Comparison of ENCODE assay signal across 9 mouse cellular contexts in genomic region chr12:108686926-108687325, GRCm38 (mm10). TPM values are rescaled to one million over a fixed set of nuclear protein-coding genes. Genes with fewer than 3 reads are reported as not detected.
DNase-seq lines count a peak whose midpoint lies in the region; ATAC-seq and TF ChIP-seq lines count a peak whose summit lies in the region.
"Had no signal": no experiment of that assay in that cellular context is flagged by ENCODE, and none has a peak within 500 bp of the region (broad histone marks: within the 10 kb centered on the region; RNA-seq: fewer than 3 reads in every experiment).

No protein-coding gene starts in this region.

- no peaks in the 10 kb centered on the region for H3K27me3 ChIP-seq in cerebellum, adult 2 months (ENCODE audit: control insufficient read depth, insufficient read depth, low read length)
- no peaks in the 10 kb centered on the region for H3K27me3 ChIP-seq in liver, postnatal 0 days (ENCODE audit: insufficient read depth, low read length)
- H3K27me3 ChIP-seq in liver, embryonic 11.5 days (replicated peaks; ENCODE audit: control insufficient read depth, insufficient read depth, low read length), result no peaks in the 10 kb centered on the region
- H3K27me3 ChIP-seq in kidney, embryonic 15.5 days, result no peaks in the 10 kb centered on the region
- H3K27me3 ChIP-seq: embryonic facial prominence, embryonic 12.5 days had no signal

- H3K4me1 ChIP-seq in cerebellum, adult 2 months (ENCODE audit: control insufficient read depth, insufficient read depth, low read length), result peaks cover 8% of the 10 kb centered on the region; the same call in 1 of the 2 replicates
- H3K4me1 ChIP-seq in liver, postnatal 0 days (ENCODE audit: insufficient read depth), result no peaks in the 10 kb centered on the region
- no peaks in the 10 kb centered on the region for H3K4me1 ChIP-seq in liver, embryonic 11.5 days (replicated peaks; ENCODE audit: control insufficient read depth, insufficient read depth, low read length)
- H3K4me1 ChIP-seq in kidney, embryonic 15.5 days, result peaks cover 13% of the 10 kb centered on the region
- H3K4me1 ChIP-seq: embryonic facial prominence, embryonic 12.5 days had no signal

- H3K4me2 ChIP-seq in liver, postnatal 0 days (ENCODE audit: low read depth, low read length), result no peak overlapping the region
- H3K4me2 ChIP-seq in liver, embryonic 11.5 days, result no peak overlapping the region
- H3K4me2 ChIP-seq in kidney, embryonic 15.5 days, result no peak overlapping the region
- H3K4me2 ChIP-seq: embryonic facial prominence, embryonic 12.5 days had no signal

- ATAC-seq in liver, postnatal 0 days, result no peak
- no peak for ATAC-seq in liver, embryonic 11.5 days (replicated peaks; ENCODE audit: low FRiP score)
- 0 out of 2 replicates have a peak, but pooled peaks have one; percentile 22 for ATAC-seq in kidney, embryonic 15.5 days (replicated peaks; ENCODE audit: low FRiP score)
- peak; percentile 40; the same call in 1 of the 2 replicates for ATAC-seq in megakaryocyte progenitor cell, adult 5-6 weeks (replicated peaks; ENCODE audit: poor library complexity)
- ATAC-seq in frontal cortex, adult (ENCODE audit: low TSS enrichment), result no peak

- no peak overlapping the region for H3K4me3 ChIP-seq in cerebellum, adult 2 months (replicated peaks; ENCODE audit: insufficient read depth, low read depth, low read length)
- no peak overlapping the region for H3K4me3 ChIP-seq in liver, postnatal 0 days (ENCODE audit: low read depth, low read length)
- H3K4me3 ChIP-seq in liver, embryonic 11.5 days (ENCODE audit: low read depth, low read length), result no peak overlapping the region
- no peak overlapping the region for H3K4me3 ChIP-seq in kidney, embryonic 15.5 days (replicated peaks)
- H3K4me3 ChIP-seq: embryonic facial prominence, embryonic 12.5 days had no signal

- WGBS in cerebellum, adult 2 months, result 62% methylated on average over 6 of the region's 6 CpGs
- WGBS in liver, postnatal 0 days (ENCODE audit: insufficient replicate concordance), result 60% methylated on average over 6 of the region's 6 CpGs
- WGBS in liver, embryonic 11.5 days, result 69% methylated on average over 6 of the region's 6 CpGs
- WGBS in kidney, embryonic 15.5 days, result 57% methylated on average over 6 of the region's 6 CpGs

- H3K36me3 ChIP-seq in liver, postnatal 0 days (replicated peaks; ENCODE audit: insufficient read depth, low read length), result peaks cover 3% of the 10 kb centered on the region; the same call in 1 of the 2 replicates
- H3K36me3 ChIP-seq in liver, embryonic 11.5 days (ENCODE audit: control insufficient read depth, insufficient read depth, low read length), result peaks cover 2% of the 10 kb centered on the region; the same call in 1 of the 2 replicates
- H3K36me3 ChIP-seq in kidney, embryonic 15.5 days, result peaks cover 69% of the 10 kb centered on the region

- TF ChIP-seq EP300 in liver, postnatal 0 days (IDR thresholded peaks at IDR 0.05; ENCODE audit: low read depth), result no peak

- H3K9ac ChIP-seq in liver, postnatal 0 days (replicated peaks), result no peak overlapping the region
- H3K9ac ChIP-seq in liver, embryonic 11.5 days (ENCODE audit: low read depth, low read length), result no peak overlapping the region
- no peak overlapping the region for H3K9ac ChIP-seq in kidney, embryonic 15.5 days
- H3K9ac ChIP-seq: embryonic facial prominence, embryonic 12.5 days had no signal

- no peaks in the 10 kb centered on the region for H3K9me3 ChIP-seq in liver, postnatal 0 days (ENCODE audit: low read length)
- no peaks in the 10 kb centered on the region for H3K9me3 ChIP-seq in liver, embryonic 11.5 days (ENCODE audit: control insufficient read depth, low read length)
- H3K9me3 ChIP-seq in kidney, embryonic 15.5 days (replicated peaks), result no peaks in the 10 kb centered on the region
- H3K9me3 ChIP-seq: embryonic facial prominence, embryonic 12.5 days had no signal

- no peak overlapping the region for H3K27ac ChIP-seq in cerebellum, adult 2 months (ENCODE audit: insufficient read depth, low read length)
- no peak overlapping the region for H3K27ac ChIP-seq in liver, postnatal 0 days (ENCODE audit: low read depth)
- H3K27ac ChIP-seq in liver, embryonic 11.5 days (ENCODE audit: low read depth, low read length), result no peak overlapping the region
- peak overlapping the region; percentile 67 for H3K27ac ChIP-seq in kidney, embryonic 15.5 days
- H3K27ac ChIP-seq: embryonic facial prominence, embryonic 12.5 days had no signal

- DNase-seq in cerebellum, adult 2 months, result no peak
- no peak for DNase-seq in cerebellum, postnatal 36 days
- DNase-seq in liver, postnatal 0 days, result no peak
- no peak for DNase-seq in liver, embryonic 11.5 days (ENCODE audit: low spot score)
- no peak for DNase-seq in urinary bladder, postnatal 25 days (ENCODE audit: low spot score)

- peak; percentile 23; the same call in 1 of the 2 replicates for TF ChIP-seq CTCF in cerebellum, adult 2 months (IDR thresholded peaks at IDR 0.05; ENCODE audit: borderline replicate concordance, insufficient read depth, low read depth, low read length)
- TF ChIP-seq CTCF in liver, postnatal 0 days (IDR thresholded peaks at IDR 0.05; ENCODE audit: low read depth), result peak; percentile 35; the same call in 1 of the 2 replicates

- TF ChIP-seq POLR2A in cerebellum, adult 2 months (IDR thresholded peaks at IDR 0.05; ENCODE audit: borderline replicate concordance, insufficient read depth, low read length), result no peak

RNA-seq across cellular contexts. Expression of gene Degs2, which starts 15.2 kb away (rescaled TPM):
- 7.4 and 8.3 TPM in 2 replicates for polyA plus RNA-seq in cerebellum, adult 2 months (2012; rRNA removed)
- 0.13 TPM in 2 replicates for polyA plus RNA-seq in liver, postnatal 0 days (2015; fragmentation: Nextera tagmentation; extraction: Ambion mirVana)
- polyA plus RNA-seq in liver, embryonic 11.5 days (2014; fragmentation: Nextera tagmentation; extraction: Ambion mirVana), result 0.33 and 0.48 TPM in 2 replicates
- polyA plus RNA-seq in kidney, embryonic 15.5 days (2015; fragmentation: Nextera tagmentation; extraction: Ambion mirVana), result 7.0 and 8.8 TPM in 2 replicates
- total RNA-seq in megakaryocyte progenitor cell, adult 5-6 weeks (2015), result 1.2 TPM in 1 of 2 replicates, not detected in the other
- 0.79 and 1.1 TPM in 2 replicates for total RNA-seq in megakaryocyte progenitor cell, adult 5-6 weeks (2017)

Comparison
In these comparisons a context has a peak if more than half of its experiments do, and no peak if none do; other contexts are left out.
1. ATAC-seq: peak in kidney, embryonic 15.5 days (single experiment) and megakaryocyte progenitor cell, adult 5-6 weeks (single experiment); none in liver, postnatal 0 days (single experiment), liver, embryonic 11.5 days (single experiment) and frontal cortex, adult (single experiment).